Mouse (Mus musculus): ENCODE results near the gene Ttc7b. TPM values are rescaled to one million over a fixed set of nuclear protein-coding genes. Genes with fewer than 3 reads are reported as not detected.

The Ttc7b gene
- polyA plus RNA-seq, 1 experiment from 2014 or later, result 7.0 TPM

DNA sequence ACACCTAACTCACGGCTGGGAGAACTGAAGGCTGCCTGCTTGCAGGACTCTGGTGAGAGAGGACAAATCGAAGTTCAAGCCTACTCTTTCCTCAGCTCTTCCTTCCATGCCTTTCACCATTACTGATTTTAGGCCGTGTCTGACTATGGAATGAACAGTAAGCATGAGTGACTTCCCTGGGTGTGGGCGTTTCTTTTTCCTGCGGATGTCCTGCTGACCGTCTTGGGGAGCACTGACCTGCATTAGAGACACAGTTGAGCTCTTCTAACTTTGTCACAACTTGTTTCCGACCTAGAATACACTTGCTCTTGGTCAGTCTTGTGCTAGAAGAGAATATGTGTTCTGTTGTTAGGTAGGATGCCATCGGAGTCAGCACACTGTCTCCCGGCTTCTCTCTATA lies 50.3 kb downstream of the Ttc7b start:
- no peak overlapping the region for H3K9ac ChIP-seq (ENCODE audit: low read length)
- no peaks in the 10 kb centered on the region for H3K9me3 ChIP-seq (ENCODE audit: control insufficient read depth, low read length)
- DNase-seq (ENCODE audit: low spot score), result no peak
- H3K4me1 ChIP-seq (ENCODE audit: control insufficient read depth, insufficient read depth, low read length), result no peaks in the 10 kb centered on the region
- 88% methylated on average over 9 of the region's 9 CpGs for WGBS
- no peak overlapping the region for H3K27ac ChIP-seq (replicated peaks; ENCODE audit: low read depth, low read length)
- no peak overlapping the region for H3K4me3 ChIP-seq (ENCODE audit: low read depth, low read length)
- no peak for ATAC-seq (ENCODE audit: insufficient number of reproducible peaks, low FRiP score, low TSS enrichment, low read depth)
- no peak overlapping the region for H3K4me2 ChIP-seq (ENCODE audit: low read depth, severe bottlenecking)
- H3K36me3 ChIP-seq (ENCODE audit: control insufficient read depth, insufficient read depth, low read length), result no peaks in the 10 kb centered on the region
- no peaks in the 10 kb centered on the region for H3K27me3 ChIP-seq (ENCODE audit: control insufficient read depth, insufficient read depth, low read length)

DNA sequence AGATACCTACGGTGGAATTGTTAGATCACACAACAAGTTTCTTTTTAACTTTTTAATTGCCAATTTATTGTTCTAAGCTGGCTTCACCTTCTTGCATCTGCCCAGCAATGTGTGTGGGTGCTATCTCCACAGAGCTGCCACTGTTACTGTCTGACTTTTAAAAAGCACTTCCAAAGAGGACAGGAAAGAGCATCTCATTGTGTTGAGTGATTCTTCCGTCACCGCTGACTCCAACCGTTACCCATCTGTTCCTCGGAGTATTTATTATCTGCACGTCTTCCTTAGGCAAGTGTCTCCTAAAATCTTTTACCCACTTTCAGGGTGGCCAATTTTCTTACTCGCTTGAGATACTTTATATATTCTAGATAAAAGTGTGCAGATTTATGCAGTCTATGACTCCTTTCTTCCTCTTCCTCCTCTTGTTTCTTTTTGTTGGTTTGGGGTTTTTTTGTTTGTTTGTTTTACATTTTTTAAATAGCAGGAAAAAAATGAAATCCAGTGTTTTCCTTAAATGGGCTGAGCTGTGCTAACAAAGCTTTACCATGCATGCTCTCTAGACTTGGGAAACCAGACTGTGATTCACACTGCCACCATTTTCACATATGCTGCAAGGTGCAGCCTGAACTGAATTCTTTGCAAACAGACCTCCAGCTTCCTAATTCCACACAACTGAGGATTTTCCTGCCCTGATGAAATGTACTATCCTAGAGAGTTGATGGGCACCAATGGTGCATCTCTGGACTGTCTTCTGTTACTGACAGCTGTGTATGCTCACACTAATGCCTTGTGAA lies 50.9 kb downstream of the Ttc7b start:
- WGBS, result 94% methylated on average over 7 of the region's 7 CpGs
- H3K4me1 ChIP-seq (ENCODE audit: control insufficient read depth, insufficient read depth, low read length), result no peaks in the 10 kb centered on the region

DNA sequence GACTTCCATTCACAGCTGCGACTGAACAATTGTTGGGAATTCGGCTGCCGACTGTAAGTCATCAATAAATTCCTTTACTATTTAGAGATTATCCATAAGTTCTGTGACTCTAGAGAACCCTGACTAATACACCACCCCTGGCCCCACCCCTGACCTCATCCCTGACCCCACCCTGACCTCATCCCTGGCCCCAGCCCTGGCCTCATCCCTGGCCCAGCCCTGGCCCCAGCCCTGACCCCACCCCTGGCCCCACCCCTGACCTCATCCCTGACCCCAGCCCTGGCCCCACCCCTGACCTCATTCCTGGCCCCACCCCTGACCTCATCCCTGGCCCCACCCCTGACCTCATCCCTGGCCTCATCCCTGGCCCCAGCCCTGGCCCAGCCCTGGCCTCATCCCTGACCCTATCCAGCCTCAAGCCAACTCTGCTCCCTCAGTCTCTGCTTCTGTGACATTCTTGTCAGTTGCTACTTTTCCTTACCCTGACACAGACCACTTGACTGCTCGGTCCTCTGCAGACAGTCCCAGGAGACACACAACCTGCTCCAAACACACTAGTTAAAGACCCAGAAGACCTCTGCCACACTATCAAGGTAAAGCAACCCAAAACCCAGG lies 55.4 kb downstream of the Ttc7b start:
- Histone ChIP-seq H3K4me3 (ENCODE audit: low read depth, low read length) (no peak overlapping the region), H3K9ac (ENCODE audit: low read length) (no peak overlapping the region), H3K4me2 (ENCODE audit: low read depth, severe bottlenecking) (no peak overlapping the region), H3K27me3 (ENCODE audit: control insufficient read depth, insufficient read depth, low read length) (no peaks in the 10 kb centered on the region), H3K27ac (replicated peaks; ENCODE audit: low read depth, low read length) (no peak overlapping the region), H3K36me3 (ENCODE audit: control insufficient read depth, insufficient read depth, low read length) (no peaks in the 10 kb centered on the region), H3K9me3 (ENCODE audit: control insufficient read depth, low read length) (no peaks in the 10 kb centered on the region), H3K4me1 (ENCODE audit: control insufficient read depth, insufficient read depth, low read length) (no peaks in the 10 kb centered on the region)
- DNase-seq (ENCODE audit: low spot score) (no peak), ATAC-seq (ENCODE audit: insufficient number of reproducible peaks, low FRiP score, low TSS enrichment, low read depth) (no peak)
- 93% methylated on average over 1 of the region's 4 CpGs for WGBS

More for the DNA sequence above, 50.9 kb downstream of the Ttc7b start:
- Histone ChIP-seq H3K27me3 (ENCODE audit: control insufficient read depth, insufficient read depth, low read length) (no peaks in the 10 kb centered on the region), H3K4me2 (ENCODE audit: low read depth, severe bottlenecking) (no peak overlapping the region), H3K36me3 (ENCODE audit: control insufficient read depth, insufficient read depth, low read length) (no peaks in the 10 kb centered on the region), H3K9ac (ENCODE audit: low read length) (no peak overlapping the region), H3K4me3 (ENCODE audit: low read depth, low read length) (no peak overlapping the region), H3K9me3 (ENCODE audit: control insufficient read depth, low read length) (no peaks in the 10 kb centered on the region), H3K27ac (replicated peaks; ENCODE audit: low read depth, low read length) (no peak overlapping the region)
- ATAC-seq (ENCODE audit: insufficient number of reproducible peaks, low FRiP score, low TSS enrichment, low read depth) (no peak), DNase-seq (ENCODE audit: low spot score) (no peak)

DNA sequence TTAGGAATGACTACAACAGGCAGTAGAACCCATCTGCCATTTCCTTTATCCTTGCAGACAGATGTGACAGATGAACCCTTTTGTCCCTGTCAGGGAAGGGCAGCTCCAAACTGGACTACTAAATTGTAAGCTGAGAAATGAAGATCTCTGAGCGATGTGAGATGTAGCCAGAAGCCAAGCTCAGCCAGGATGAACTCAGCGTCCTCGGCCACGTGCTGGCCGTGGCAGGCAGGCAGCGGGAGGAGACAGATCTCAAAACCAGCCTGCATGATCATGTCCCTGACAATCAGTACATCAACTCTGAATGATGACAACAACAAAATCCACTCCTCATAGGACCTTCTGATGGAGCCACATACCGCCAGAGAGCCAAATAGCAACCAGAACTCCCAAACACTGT lies 62.9 kb downstream of the Ttc7b start:
- no peaks in the 10 kb centered on the region for H3K27me3 ChIP-seq (ENCODE audit: control insufficient read depth, insufficient read depth, low read length)
- H3K4me2 ChIP-seq (ENCODE audit: low read depth, severe bottlenecking), result no peak overlapping the region
- H3K27ac ChIP-seq (replicated peaks; ENCODE audit: low read depth, low read length), result no peak overlapping the region
- no peak overlapping the region for H3K9ac ChIP-seq (ENCODE audit: low read length)
- 97% methylated on average over 7 of the region's 7 CpGs for WGBS
- no peak for ATAC-seq (ENCODE audit: insufficient number of reproducible peaks, low FRiP score, low TSS enrichment, low read depth)
- H3K36me3 ChIP-seq (ENCODE audit: control insufficient read depth, insufficient read depth, low read length), result 0 out of 2 replicates have a peak, but pooled peaks cover 2% of the 10 kb centered on the region
- H3K4me1 ChIP-seq (ENCODE audit: control insufficient read depth, insufficient read depth, low read length), result no peaks in the 10 kb centered on the region
- no peaks in the 10 kb centered on the region for H3K9me3 ChIP-seq (ENCODE audit: control insufficient read depth, low read length)
- H3K4me3 ChIP-seq (ENCODE audit: low read depth, low read length), result no peak overlapping the region
- DNase-seq (ENCODE audit: low spot score), result no peak

DNA sequence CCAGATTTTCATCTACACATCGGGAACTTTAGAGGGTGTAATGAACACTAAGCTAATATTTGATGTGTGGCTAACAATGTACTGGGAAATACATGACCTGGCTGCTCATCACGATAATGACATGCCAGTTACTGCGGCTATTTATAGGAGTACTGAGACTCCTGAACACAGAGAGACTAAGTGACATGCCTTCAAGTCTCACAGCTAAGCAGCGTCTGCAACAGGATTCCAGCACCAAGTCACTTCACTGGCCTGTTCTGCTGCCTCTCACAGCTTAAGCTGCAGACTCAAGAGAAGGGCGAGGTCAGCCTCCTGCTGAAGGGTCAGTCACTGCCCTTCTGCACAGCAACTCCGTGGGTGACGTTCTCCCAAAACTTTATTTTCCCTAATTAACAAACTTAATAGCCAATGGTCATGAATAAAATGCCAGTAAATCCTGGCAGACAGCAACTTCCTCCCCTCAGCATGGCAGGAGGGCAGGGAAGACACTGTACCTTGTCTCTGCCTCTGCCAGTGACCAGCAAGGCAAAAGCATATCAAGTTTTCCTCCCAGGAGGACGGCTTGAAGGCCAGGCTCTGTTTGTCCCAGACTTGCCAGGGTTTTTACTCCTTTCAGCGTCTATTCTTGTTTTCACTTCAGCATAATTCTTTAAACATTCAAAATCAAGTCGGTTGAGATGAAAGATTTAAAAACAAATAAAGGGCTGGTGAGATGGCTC lies 64.2 kb downstream of the Ttc7b start:
- ATAC-seq (ENCODE audit: insufficient number of reproducible peaks, low FRiP score, low TSS enrichment, low read depth) (no peak), DNase-seq (ENCODE audit: low spot score) (no peak)
- no peak overlapping the region for H3K9ac ChIP-seq (ENCODE audit: low read length)
- 0 out of 2 replicates have a peak, but pooled peaks cover 2% of the 10 kb centered on the region for H3K36me3 ChIP-seq (ENCODE audit: control insufficient read depth, insufficient read depth, low read length)
- no peak overlapping the region for H3K27ac ChIP-seq (replicated peaks; ENCODE audit: low read depth, low read length)
- WGBS, result 72% methylated on average over 10 of the region's 10 CpGs
- no peaks in the 10 kb centered on the region for H3K4me1 ChIP-seq (ENCODE audit: control insufficient read depth, insufficient read depth, low read length)
- no peaks in the 10 kb centered on the region for H3K27me3 ChIP-seq (ENCODE audit: control insufficient read depth, insufficient read depth, low read length)
- no peak overlapping the region for H3K4me3 ChIP-seq (ENCODE audit: low read depth, low read length)
- no peaks in the 10 kb centered on the region for H3K9me3 ChIP-seq (ENCODE audit: control insufficient read depth, low read length)
- H3K4me2 ChIP-seq (ENCODE audit: low read depth, severe bottlenecking), result no peak overlapping the region

DNA sequence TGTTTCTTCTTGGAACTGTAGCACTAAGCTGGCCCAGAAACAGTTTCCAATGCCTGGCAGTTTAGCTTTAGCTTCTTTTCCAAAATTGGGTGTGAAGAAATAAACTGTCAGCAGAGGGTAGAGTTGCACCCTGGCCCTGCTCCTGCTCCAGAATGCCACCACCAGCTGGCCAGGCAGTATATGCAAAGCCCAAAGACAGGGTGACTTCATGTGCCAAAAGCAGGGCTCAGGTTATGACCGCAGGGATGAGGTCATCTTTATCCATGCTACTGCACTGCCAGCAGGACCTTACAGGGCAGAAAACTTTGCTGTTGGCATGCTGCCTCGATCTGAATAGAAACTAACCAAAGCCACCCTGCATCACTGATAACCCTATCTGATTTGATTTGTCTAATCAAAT lies 65.2 kb downstream of the Ttc7b start:
- Histone ChIP-seq H3K4me3 (ENCODE audit: low read depth, low read length) (no peak overlapping the region), H3K36me3 (ENCODE audit: control insufficient read depth, insufficient read depth, low read length) (0 out of 2 replicates have a peak, but pooled peaks cover 2% of the 10 kb centered on the region), H3K27me3 (ENCODE audit: control insufficient read depth, insufficient read depth, low read length) (no peaks in the 10 kb centered on the region), H3K9me3 (ENCODE audit: control insufficient read depth, low read length) (no peaks in the 10 kb centered on the region), H3K9ac (ENCODE audit: low read length) (no peak overlapping the region), H3K4me2 (ENCODE audit: low read depth, severe bottlenecking) (no peak overlapping the region), H3K4me1 (ENCODE audit: control insufficient read depth, insufficient read depth, low read length) (no peaks in the 10 kb centered on the region), H3K27ac (replicated peaks; ENCODE audit: low read depth, low read length) (no peak overlapping the region)
- DNase-seq (ENCODE audit: low spot score) (no peak), ATAC-seq (ENCODE audit: insufficient number of reproducible peaks, low FRiP score, low TSS enrichment, low read depth) (no peak)
- 86% methylated on average over 2 of the region's 2 CpGs for WGBS

DNA sequence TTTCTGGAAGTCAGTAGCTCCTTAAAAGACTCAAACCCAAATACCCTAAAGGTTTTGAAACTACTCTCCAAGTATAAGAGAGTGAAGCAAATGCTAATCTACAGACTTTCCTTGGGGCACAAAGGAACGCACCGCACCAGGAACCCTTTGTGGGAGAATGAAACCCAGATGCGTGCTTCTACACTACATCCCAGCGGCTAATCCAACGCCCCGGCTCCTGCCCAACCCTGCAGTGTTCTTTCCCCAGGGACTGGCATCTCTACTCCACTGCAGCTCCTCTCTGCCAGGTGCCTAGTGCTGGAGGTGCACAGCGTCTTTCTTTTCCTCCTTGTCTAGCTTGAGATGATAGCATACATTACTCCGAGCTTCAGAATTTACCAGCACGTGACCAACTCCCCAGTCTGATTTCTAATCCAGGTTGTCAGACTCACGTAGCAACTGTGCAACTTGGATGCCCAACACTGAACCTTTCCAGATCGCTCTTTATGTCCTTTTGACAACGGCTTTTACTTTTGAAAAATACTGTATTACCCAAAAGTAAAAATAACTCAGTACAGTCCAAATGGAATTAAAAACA lies 72.8 kb downstream of the Ttc7b start:
- ATAC-seq (ENCODE audit: insufficient number of reproducible peaks, low FRiP score, low TSS enrichment, low read depth) (no peak), DNase-seq (ENCODE audit: low spot score) (no peak)
- 67% methylated on average over 12 of the region's 12 CpGs for WGBS
- Histone ChIP-seq H3K4me1 (ENCODE audit: control insufficient read depth, insufficient read depth, low read length) (no peaks in the 10 kb centered on the region), H3K9me3 (ENCODE audit: control insufficient read depth, low read length) (no peaks in the 10 kb centered on the region), H3K36me3 (ENCODE audit: control insufficient read depth, insufficient read depth, low read length) (no peaks in the 10 kb centered on the region), H3K4me3 (ENCODE audit: low read depth, low read length) (no peak overlapping the region), H3K9ac (ENCODE audit: low read length) (no peak overlapping the region), H3K4me2 (ENCODE audit: low read depth, severe bottlenecking) (no peak overlapping the region), H3K27me3 (ENCODE audit: control insufficient read depth, insufficient read depth, low read length) (no peaks in the 10 kb centered on the region), H3K27ac (replicated peaks; ENCODE audit: low read depth, low read length) (no peak overlapping the region)

DNA sequence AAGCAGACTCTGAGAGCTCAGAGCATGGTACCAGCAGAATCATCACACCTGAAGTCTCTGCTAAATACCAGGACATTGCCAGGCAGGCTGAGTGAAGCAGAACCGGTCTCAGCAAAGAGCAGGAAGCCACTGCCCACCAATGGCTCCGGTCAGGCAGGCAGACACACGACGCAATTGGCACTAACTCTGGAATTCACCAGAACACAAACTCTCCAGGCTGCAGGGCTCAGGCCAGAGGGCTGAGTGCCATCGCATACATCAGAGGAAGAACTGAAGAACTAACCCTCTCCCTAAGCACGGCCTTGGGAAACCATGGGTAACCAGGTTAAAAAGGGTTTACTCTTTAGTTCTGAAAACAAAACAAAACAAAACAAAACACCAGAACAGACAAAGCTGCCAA lies 73.5 kb downstream of the Ttc7b start:
- Histone ChIP-seq H3K27me3 (ENCODE audit: control insufficient read depth, insufficient read depth, low read length) (no peaks in the 10 kb centered on the region), H3K36me3 (ENCODE audit: control insufficient read depth, insufficient read depth, low read length) (no peaks in the 10 kb centered on the region), H3K4me3 (ENCODE audit: low read depth, low read length) (no peak overlapping the region), H3K27ac (replicated peaks; ENCODE audit: low read depth, low read length) (no peak overlapping the region), H3K4me1 (ENCODE audit: control insufficient read depth, insufficient read depth, low read length) (no peaks in the 10 kb centered on the region), H3K9me3 (ENCODE audit: control insufficient read depth, low read length) (no peaks in the 10 kb centered on the region), H3K9ac (ENCODE audit: low read length) (no peak overlapping the region), H3K4me2 (ENCODE audit: low read depth, severe bottlenecking) (no peak overlapping the region)
- 79% methylated on average over 6 of the region's 6 CpGs for WGBS
- no peak for ATAC-seq (ENCODE audit: insufficient number of reproducible peaks, low FRiP score, low TSS enrichment, low read depth)
- DNase-seq (ENCODE audit: low spot score), result no peak
